Mouse (Mus musculus) NIH3T3 (cell line): Measurements from ENCODE around the gene Vmp1.

Experiments
- DNase-seq: peaks from one replicate; pipeline ENCODE4 v3.0.0-alpha.2; 2012; ENCODE audit warnings: low read depth

The Vmp1 gene

DNA sequence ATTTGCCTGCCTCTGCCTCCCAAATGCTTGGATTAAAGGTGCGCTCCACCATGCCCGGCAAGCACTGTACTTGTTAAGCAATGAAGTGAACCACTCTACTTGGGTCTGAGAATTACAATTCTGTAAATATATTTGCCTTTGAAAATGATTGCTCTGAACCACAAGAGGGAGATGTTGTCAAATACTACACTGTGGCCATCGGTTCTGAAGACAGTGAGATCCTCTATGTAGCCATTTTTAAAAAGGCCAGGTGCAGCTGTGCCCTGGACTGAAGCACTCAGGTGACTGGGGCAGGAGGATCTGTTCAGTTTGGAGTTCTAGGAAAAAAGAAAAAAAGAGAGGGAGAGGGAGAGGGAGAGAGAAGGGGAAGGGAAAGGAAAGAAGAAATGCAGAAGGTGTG, 115.2 kb downstream of the Vmp1 start:
- DNase-seq, result peak; percentile 66

GRCm38 (mm10) chr11:86558258-86558657, 125.4 kb downstream of the Vmp1 start:
- DNase-seq, result no peak

DNA sequence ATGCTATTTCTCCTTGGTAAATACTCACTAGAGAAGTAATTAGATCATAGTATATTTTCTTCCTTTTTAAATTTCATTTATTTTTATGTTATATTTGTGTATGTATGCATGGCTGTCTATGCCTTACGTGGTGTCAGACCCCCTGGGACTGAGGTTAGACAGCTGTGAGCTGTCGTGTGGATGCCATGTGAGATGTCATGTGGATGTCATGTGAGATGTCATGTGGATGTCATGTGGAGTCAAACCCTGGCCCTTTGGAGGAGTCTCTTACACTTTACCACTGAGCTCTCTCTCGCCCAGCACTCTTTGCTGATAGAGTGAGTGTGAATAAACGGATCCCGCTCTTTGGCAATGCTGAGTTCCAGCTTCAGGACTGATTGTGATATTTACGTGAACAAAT, 130.1 kb downstream of the Vmp1 start:
- no peak for DNase-seq

DNA sequence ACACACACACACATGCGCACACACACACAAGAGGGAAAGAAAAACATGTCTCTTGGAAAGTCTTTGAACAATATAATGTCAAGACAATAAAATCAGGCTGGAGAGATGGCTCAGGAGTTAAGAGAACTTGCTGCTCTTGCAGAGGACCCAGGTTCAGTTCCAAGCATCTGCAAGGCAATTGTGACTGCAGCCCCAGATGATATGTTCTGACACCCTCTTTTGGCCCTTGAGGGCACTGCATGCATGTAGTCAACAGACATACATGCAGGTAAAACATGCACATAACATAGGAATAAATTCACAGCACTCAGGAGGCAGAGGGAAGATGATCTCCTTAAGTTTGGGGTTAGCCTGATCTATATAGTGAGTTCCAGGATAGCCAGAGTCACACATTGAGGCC, 136.2 kb downstream of the Vmp1 start:
- no peak for DNase-seq

DNA sequence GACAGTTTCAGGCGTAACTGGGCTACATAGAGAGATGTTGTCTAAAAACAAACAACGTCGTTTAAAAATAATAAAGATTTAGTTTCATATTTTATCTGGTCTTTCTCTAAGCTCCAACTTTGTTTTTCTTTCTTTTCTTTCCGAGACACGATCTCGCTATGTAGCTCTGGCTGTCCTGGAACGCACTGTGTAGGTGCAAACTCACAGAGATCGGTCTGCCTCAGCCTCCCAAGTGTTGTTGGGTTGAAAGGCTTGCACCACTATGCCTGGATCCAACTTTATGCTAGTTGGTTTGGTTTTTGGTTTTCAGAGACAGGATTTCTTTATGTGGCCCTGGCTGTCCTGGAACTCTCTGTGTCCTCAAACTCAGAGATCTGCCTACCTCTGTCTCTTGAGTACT, 138.1 kb downstream of the Vmp1 start:
- DNase-seq, result no peak

- DNase-seq, result peak; percentile 97
Measured at GRCm38 (mm10) chr11:86544639-86545299, 138.9 kb downstream of the Vmp1 start, which contains the start of the genes Rps6kb1 and Tubd1. Rps6kb1 (minus strand) TSS chr11:86544805. Tubd1 (plus strand) TSS chr11:86544991.

- DNase-seq, result peak; percentile 18
Measured at GRCm38 (mm10) chr11:86543960-86544638, 139.5 kb downstream of the Vmp1 start.

DNA sequence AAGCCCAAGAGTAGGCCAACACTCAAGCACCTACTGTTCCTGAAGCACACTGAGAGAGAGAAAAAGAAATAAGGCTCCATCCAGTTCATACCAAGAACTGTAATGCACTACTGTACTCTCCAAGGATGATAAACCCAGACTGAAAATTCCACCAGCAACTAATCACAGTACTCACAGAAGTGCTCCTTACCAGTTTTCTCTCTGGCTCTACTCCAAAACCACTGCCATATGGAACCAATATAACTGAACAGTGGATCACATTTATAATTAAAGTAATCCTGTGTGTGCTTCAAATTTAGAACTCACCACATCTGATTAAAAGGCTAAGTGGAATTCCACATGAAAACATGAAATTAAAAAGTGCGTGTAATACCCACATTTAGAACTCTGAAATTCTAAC, 140.8 kb downstream of the Vmp1 start:
- DNase-seq, result peak; percentile 68

- DNase-seq, result no peak
Measured at GRCm38 (mm10) chr11:86540476-86540845, 143.2 kb downstream of the Vmp1 start.

DNA sequence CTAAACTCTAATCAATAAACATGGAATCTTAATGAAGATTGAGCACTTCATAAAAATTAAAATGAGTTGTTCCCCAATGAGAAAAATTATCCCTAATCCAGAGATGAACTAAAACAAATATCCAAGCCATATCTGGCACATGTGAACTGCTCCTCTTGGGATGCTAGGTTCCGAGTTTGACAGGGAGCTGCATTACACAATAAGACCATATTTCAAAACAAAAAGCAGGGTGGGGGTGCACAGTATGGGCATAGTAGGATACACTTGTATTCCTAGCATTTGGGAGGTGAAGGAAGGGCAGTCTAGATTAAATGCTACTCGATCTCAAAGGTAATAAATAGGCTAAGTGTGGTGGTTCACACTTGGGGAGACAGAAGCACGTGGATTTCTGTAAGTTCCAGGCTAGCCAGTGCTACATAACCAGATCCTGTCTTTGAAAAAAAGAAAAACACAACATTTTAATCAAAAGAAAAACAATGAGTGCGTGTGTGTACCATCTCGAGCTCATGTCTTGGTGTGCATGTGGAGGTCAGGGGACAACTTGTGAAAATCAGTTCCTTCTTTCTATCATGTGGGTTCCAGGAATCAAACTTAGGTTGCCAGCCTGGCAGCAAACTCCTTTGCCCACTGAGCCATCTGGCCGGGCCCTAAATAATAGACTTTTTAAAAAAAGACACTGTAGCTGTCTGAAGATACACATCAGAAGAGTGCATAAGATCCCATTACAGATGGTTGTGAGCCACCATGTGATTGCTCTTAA, 143.7 kb downstream of the Vmp1 start:
- DNase-seq, result no peak

- no peak for DNase-seq
Measured at GRCm38 (mm10) chr11:86538786-86539185, 144.8 kb downstream of the Vmp1 start.

DNA sequence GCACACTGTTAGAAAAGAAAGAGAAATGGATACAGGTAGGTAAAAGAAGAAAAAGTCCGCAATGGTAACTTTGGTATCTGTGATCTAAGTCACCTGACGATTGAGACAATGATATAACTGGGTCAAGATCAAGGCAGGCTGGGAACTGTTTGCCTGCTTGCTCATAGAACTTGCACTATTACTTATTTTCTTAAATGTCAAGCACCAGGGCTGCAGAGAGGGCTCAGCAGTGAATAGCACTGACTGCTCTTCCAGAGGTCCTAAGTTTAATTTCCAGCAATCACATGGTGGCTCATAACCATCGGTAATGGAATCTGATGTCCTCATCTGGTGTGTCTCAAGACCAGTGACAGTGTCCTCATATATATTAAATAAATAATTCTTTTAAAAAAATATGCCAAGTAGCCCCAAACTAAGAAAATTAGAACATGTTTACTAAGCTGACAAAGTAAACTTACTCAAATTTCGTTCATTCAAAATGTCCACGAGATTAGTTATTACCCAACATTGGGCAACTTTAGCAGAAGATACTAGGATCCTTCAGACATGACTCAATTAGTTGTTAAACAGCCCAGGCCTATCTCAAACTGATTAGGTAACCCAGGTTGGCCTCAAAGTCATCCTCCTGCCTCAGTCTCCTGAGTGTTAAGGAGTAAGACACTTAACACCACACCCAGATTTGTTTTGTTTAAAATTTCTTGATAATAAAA, 149.3 kb downstream of the Vmp1 start:
- no peak for DNase-seq
